Mouse (Mus musculus) midbrain, postnatal 0 days (tissue): ENCODE measurements around the gene Kank4. TPM values are rescaled to one million over a fixed set of nuclear protein-coding genes. Genes with fewer than 3 reads are reported as not detected.
A peak's percentile ranks its signal among the peaks of the same experiment; 100 is the strongest.

Experiments used
- ATAC-seq: fragments of 200-750 bp; cut with Nextera tagmentation; 2 replicates; pipeline ENCODE4 v1.8.0; 2017; ENCODE audit warnings: moderate number of reproducible peaks, mild to moderate bottlenecking, moderate TSS enrichment, moderate library complexity; ENCODE audit not compliant: low FRiP score
- DNase-seq: peaks from one replicate; pipeline ENCODE4 v3.0.0-alpha.2; 2015; ENCODE audit warnings: low spot score
- H3K27ac ChIP-seq: fragments of 300-500 bp; sonication (generic); 2 replicates; pipeline ENCODE4 v1.5.1; 2014; ENCODE audit warnings: low read depth, mild to moderate bottlenecking, low read length, mixed read lengths
- H3K27me3 ChIP-seq: fragments of 300-500 bp; sonication (generic); 2 replicates; pipeline ENCODE4 v1.6.1; 2014; ENCODE audit warnings: low read length, control low read depth, mixed read lengths; ENCODE audit not compliant: insufficient read depth
- H3K36me3 ChIP-seq: fragments of 300-500 bp; sonication (generic); 2 replicates; pipeline ENCODE4 v1.6.1; 2014; ENCODE audit warnings: low read length, control low read depth, mixed read lengths; ENCODE audit not compliant: insufficient read depth
- H3K4me1 ChIP-seq: fragments of 300-500 bp; sonication (generic); 2 replicates; pipeline ENCODE4 v1.6.1; 2014; ENCODE audit warnings: mild to moderate bottlenecking, control low read depth, antibody characterized with exemption, low read length, mixed read lengths; ENCODE audit not compliant: insufficient read depth
- H3K4me2 ChIP-seq: fragments of 300-500 bp; sonication (generic); 2 replicates; pipeline ENCODE4 v1.6.1; 2014; ENCODE audit warnings: low read depth, mild to moderate bottlenecking, low read length, mixed read lengths; ENCODE audit not compliant: poor library complexity, severe bottlenecking
- H3K4me3 ChIP-seq: fragments of 300-500 bp; sonication (generic); 2 replicates; pipeline ENCODE4 v1.5.1; 2014; ENCODE audit warnings: low read depth, mild to moderate bottlenecking, low read length, moderate library complexity
- H3K9ac ChIP-seq: fragments of 300-500 bp; sonication (generic); replicated peaks from 2 replicates; pipeline ENCODE4 v1.6.1; 2014; ENCODE audit warnings: mild to moderate bottlenecking, low read length, moderate library complexity, mixed read lengths; ENCODE audit not compliant: poor library complexity, severe bottlenecking
- H3K9me3 ChIP-seq: fragments of 300-500 bp; sonication (generic); 2 replicates; pipeline ENCODE4 v1.6.1; 2016; ENCODE audit warnings: low read length, control low read depth
- CTCF ChIP-seq: IDR thresholded peaks from 2 replicates; pipeline ENCODE4 v1.5.1; 2016; ENCODE audit warnings: antibody characterized with exemption, mild to moderate bottlenecking
- WGBS: fragments of 180-500 bp; shearing (Covaris S2); extraction: QIAGEN DNeasy Blood & Tissue Kit; methylation state at CpG from one replicate; pipeline ENCODE4 v1.1.7; 2014; 5-methylcytosine and 5-hydroxymethylcytosine counted together
- polyA plus RNA-seq: library from polyadenylated mRNA; unstranded; fragments of >200 nt; fragmentation: Nextera tagmentation; extraction: Ambion mirVana; gene quantifications from 2 replicates; pipeline ENCODE4 v1.2.1, GENCODE M21; 2015
- total RNA-seq: library from RNA; depleted of rRNA; stranded (reverse); fragments of >200 nt; gene quantifications from 2 replicates; pipeline ENCODE4 v1.2.3, GENCODE M21; 2014

Gene Kank4
- total and polyA plus RNA-seq, 2 experiments from 2014 or later = 0.32 to 4.4 TPM

- ATAC-seq (no peak), DNase-seq (no peak)
- Histone ChIP-seq H3K36me3 (no peaks in the 10 kb centered on the region), H3K4me3 (no peak overlapping the region), H3K4me1 (no peaks in the 10 kb centered on the region), H3K9me3 (no peaks in the 10 kb centered on the region), H3K9ac (no peak overlapping the region), H3K27ac (no peak overlapping the region), H3K27me3 (no peaks in the 10 kb centered on the region), H3K4me2 (no peak overlapping the region)
- TF ChIP-seq CTCF = no peak
- 80% methylated on average over 7 of the region's 7 CpGs for WGBS
Measured at GRCm38 (mm10) chr4:98804476-98805134, 12.7 kb downstream of the Kank4 start.

- no peak overlapping the region for H3K4me3 ChIP-seq
- H3K27ac ChIP-seq = no peak overlapping the region
- ATAC-seq = no peak
- no peaks in the 10 kb centered on the region for H3K36me3 ChIP-seq
- no peak overlapping the region for H3K4me2 ChIP-seq
- H3K9ac ChIP-seq = no peak overlapping the region
- no peak for DNase-seq
- 94% methylated on average over 11 of the region's 11 CpGs for WGBS
- no peak for TF ChIP-seq CTCF
- H3K9me3 ChIP-seq = no peaks in the 10 kb centered on the region
- no peaks in the 10 kb centered on the region for H3K27me3 ChIP-seq
- no peaks in the 10 kb centered on the region for H3K4me1 ChIP-seq
Measured at GRCm38 (mm10) chr4:98801775-98802174, 15.6 kb downstream of the Kank4 start.

- H3K4me2 ChIP-seq = no peak overlapping the region
- H3K27me3 ChIP-seq = no peaks in the 10 kb centered on the region
- no peak for DNase-seq
- no peak overlapping the region for H3K27ac ChIP-seq
- ATAC-seq = no peak
- no peaks in the 10 kb centered on the region for H3K4me1 ChIP-seq
- 81% methylated on average over 8 of the region's 8 CpGs for WGBS
- no peak overlapping the region for H3K9ac ChIP-seq
- TF ChIP-seq CTCF = no peak
- no peaks in the 10 kb centered on the region for H3K9me3 ChIP-seq
- H3K4me3 ChIP-seq = no peak overlapping the region
- no peaks in the 10 kb centered on the region for H3K36me3 ChIP-seq
Measured at GRCm38 (mm10) chr4:98800824-98801223, 16.5 kb downstream of the Kank4 start.

- no peaks in the 10 kb centered on the region for H3K27me3 ChIP-seq
- H3K4me3 ChIP-seq = no peak overlapping the region
- H3K9me3 ChIP-seq = no peaks in the 10 kb centered on the region
- peak; percentile 67 for DNase-seq
- H3K4me2 ChIP-seq = no peak overlapping the region
- TF ChIP-seq CTCF = no peak
- peak; percentile 38; the same call in 1 of the 2 replicates for ATAC-seq
- WGBS = 36% methylated on average over 11 of the region's 11 CpGs
- H3K36me3 ChIP-seq = no peaks in the 10 kb centered on the region
- H3K4me1 ChIP-seq = no peaks in the 10 kb centered on the region
- H3K27ac ChIP-seq = peak overlapping the region; percentile 8; the same call in 1 of the 2 replicates
- no peak overlapping the region for H3K9ac ChIP-seq
Measured at GRCm38 (mm10) chr4:98796591-98797341, 20.6 kb downstream of the Kank4 start.

- 84% methylated on average over 2 of the region's 2 CpGs for WGBS
- Histone ChIP-seq H3K27ac (no peak overlapping the region), H3K4me1 (no peaks in the 10 kb centered on the region), H3K4me3 (no peak overlapping the region), H3K36me3 (no peaks in the 10 kb centered on the region), H3K9me3 (no peaks in the 10 kb centered on the region), H3K9ac (no peak overlapping the region), H3K4me2 (no peak overlapping the region), H3K27me3 (no peaks in the 10 kb centered on the region)
- DNase-seq = no peak
- ATAC-seq = no peak
- TF ChIP-seq CTCF = no peak
Measured at GRCm38 (mm10) chr4:98795241-98795640, 22.1 kb downstream of the Kank4 start.

- ATAC-seq = no peak
- H3K27me3 ChIP-seq = no peaks in the 10 kb centered on the region
- H3K27ac ChIP-seq = no peak overlapping the region
- 96% methylated on average over 9 of the region's 9 CpGs for WGBS
- no peak overlapping the region for H3K4me2 ChIP-seq
- H3K36me3 ChIP-seq = no peaks in the 10 kb centered on the region
- no peaks in the 10 kb centered on the region for H3K9me3 ChIP-seq
- H3K4me1 ChIP-seq = no peaks in the 10 kb centered on the region
- no peak for TF ChIP-seq CTCF
- no peak overlapping the region for H3K9ac ChIP-seq
- H3K4me3 ChIP-seq = no peak overlapping the region
- no peak for DNase-seq
Measured at GRCm38 (mm10) chr4:98793486-98793885, 23.9 kb downstream of the Kank4 start.
